Mouse (Mus musculus): ENCODE measurements around the gene Larp4b. TPM values are rescaled to one million over a fixed set of nuclear protein-coding genes. Genes with fewer than 3 reads are reported as not detected.

Gene Larp4b
- polyA plus RNA-seq, 1 experiment from 2014 or later = 33.0 TPM

GRCm38 (mm10) chr13:9194656-9195055, 101.0 kb downstream of the Larp4b start:
- Histone ChIP-seq H3K27me3 (replicated peaks) (0 out of 2 replicates have a peak, but pooled peaks cover 6% of the 10 kb centered on the region), H3K4me3 (no peak overlapping the region), H3K9ac (no peak overlapping the region), H3K36me3 (no peaks in the 10 kb centered on the region), H3K27ac (ENCODE audit: poor library complexity, severe bottlenecking) (no peak overlapping the region), H3K9me3 (replicated peaks) (0 out of 2 replicates have a peak, but pooled peaks cover 5% of the 10 kb centered on the region), H3K4me1 (replicated peaks) (peaks cover 17% of the 10 kb centered on the region), H3K4me2 (no peak overlapping the region)
- WGBS = 76% methylated on average over 4 of the region's 4 CpGs
- no peak for ATAC-seq (ENCODE audit: insufficient number of reproducible peaks, low FRiP score)

DNA sequence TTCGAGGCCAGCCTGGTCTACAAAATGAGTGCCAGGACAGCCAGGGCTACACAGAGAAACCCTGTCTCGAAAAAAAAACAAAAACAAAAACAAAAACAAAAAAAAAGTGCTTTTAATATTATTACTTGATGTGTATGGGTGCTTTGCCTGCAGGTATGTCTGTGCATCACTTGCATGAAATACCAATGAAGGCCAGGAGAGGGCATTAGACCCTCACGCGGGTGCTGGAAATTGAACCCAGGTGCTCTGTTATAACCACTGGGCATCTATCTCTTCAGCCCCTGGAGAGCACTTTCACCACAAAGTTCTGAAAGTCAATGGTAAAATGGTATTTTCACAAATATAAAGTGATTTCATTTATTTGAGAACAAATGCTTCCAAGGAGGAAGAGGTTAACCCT, 101.9 kb downstream of the Larp4b start:
- no peak overlapping the region for H3K4me2 ChIP-seq
- H3K27ac ChIP-seq (ENCODE audit: poor library complexity, severe bottlenecking) = no peak overlapping the region
- no peak overlapping the region for H3K4me3 ChIP-seq
- H3K27me3 ChIP-seq (replicated peaks) = 0 out of 2 replicates have a peak, but pooled peaks cover 3% of the 10 kb centered on the region
- no peak overlapping the region for H3K9ac ChIP-seq
- no peaks in the 10 kb centered on the region for H3K36me3 ChIP-seq
- peaks cover 17% of the 10 kb centered on the region for H3K4me1 ChIP-seq (replicated peaks)
- ATAC-seq (ENCODE audit: insufficient number of reproducible peaks, low FRiP score) = no peak
- 0 out of 2 replicates have a peak, but pooled peaks cover 5% of the 10 kb centered on the region for H3K9me3 ChIP-seq (replicated peaks)
- 53% methylated on average over 4 of the region's 4 CpGs for WGBS

DNA sequence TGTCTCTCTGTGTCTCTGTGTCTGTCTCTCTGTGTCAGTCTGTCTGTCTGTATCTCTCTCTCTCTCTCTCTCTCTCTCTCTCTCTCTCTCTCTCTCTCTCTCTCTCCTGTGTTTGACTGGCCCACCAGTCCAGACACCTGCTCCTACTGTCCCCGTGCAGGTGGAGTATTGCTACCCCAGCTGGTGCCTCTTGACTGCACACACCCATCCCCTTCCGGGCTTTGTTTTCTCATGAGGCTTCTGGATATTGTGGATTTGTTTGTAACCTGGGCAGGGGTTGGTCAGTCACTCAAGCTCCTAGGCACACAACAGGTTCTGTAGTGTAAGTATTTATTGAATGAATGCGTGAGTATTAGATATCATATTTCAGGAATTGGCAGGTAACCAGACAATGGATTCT, 104.4 kb downstream of the Larp4b start:
- no peaks in the 10 kb centered on the region for H3K36me3 ChIP-seq
- H3K27me3 ChIP-seq (replicated peaks) = 0 out of 2 replicates have a peak, but pooled peaks cover 3% of the 10 kb centered on the region
- no peak for ATAC-seq (ENCODE audit: insufficient number of reproducible peaks, low FRiP score)
- 0 out of 2 replicates have a peak, but pooled peaks cover 5% of the 10 kb centered on the region for H3K9me3 ChIP-seq (replicated peaks)
- WGBS = 68% methylated on average over 3 of the region's 3 CpGs
- no peak overlapping the region for H3K9ac ChIP-seq
- H3K4me1 ChIP-seq (replicated peaks) = 0 out of 2 replicates have a peak, but pooled peaks cover 4% of the 10 kb centered on the region
- no peak overlapping the region for H3K4me3 ChIP-seq
- no peak overlapping the region for H3K4me2 ChIP-seq
- no peak overlapping the region for H3K27ac ChIP-seq (ENCODE audit: poor library complexity, severe bottlenecking)

DNA sequence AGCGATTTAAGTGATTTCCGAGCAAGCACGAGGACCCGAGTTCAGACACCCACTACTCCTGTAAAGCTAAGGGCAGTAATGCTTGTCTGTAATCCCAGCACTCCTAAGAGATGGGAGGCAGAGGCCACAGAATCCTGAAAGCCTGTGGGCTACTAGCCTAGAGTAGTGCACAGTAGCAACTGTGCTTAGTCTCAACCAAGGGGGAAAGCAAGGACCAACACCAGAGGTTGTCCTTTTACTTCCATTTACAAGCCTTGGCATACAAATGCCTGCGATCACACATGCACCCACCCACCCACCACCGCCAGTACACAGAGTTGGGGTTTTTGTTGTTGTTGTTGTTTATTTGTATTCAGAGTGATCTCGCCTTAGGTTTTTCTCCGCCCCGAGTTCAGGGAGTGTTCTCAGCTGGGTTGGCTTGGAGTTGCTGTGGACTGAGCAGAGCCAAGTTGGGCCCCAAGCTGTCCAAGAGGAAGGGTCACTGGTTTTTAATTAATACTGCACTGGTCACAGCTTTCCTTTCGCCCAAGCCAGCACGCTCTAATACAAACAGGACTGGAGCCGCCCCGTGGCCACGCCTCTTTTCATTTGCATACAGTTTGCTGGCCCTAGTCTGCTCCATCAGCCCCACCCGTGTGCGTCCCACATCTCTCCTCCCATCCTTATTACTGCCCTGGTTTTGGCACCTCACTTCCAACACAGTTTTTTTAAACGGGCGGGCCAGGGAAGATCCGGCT, 105.2 kb downstream of the Larp4b start:
- WGBS = 34% methylated on average over 19 of the region's 19 CpGs
- H3K9ac ChIP-seq = peak overlapping the region; percentile 29; the same call in 1 of the 2 replicates

GRCm38 (mm10) chr13:9199465-9199844, 105.8 kb downstream of the Larp4b start:
- Histone ChIP-seq H3K4me3 (peak overlapping the region; percentile 18; the same call in 1 of the 2 replicates), H3K27me3 (replicated peaks) (0 out of 2 replicates have a peak, but pooled peaks cover 3% of the 10 kb centered on the region), H3K27ac (ENCODE audit: poor library complexity, severe bottlenecking) (no peak overlapping the region), H3K4me2 (peak overlapping the region; percentile 58), H3K9ac (0 out of 2 replicates have a peak overlapping the region, but pooled peaks have one; percentile 29), H3K9me3 (replicated peaks) (no peaks in the 10 kb centered on the region), H3K36me3 (no peaks in the 10 kb centered on the region), H3K4me1 (replicated peaks) (0 out of 2 replicates have a peak, but pooled peaks cover 4% of the 10 kb centered on the region)
- no peak for ATAC-seq (ENCODE audit: insufficient number of reproducible peaks, low FRiP score)
- 28% methylated on average over 2 of the region's 2 CpGs for WGBS

More for the DNA sequence above, 105.2 kb downstream of the Larp4b start:
- Histone ChIP-seq H3K4me3 (peak overlapping the region; percentile 18), H3K27me3 (replicated peaks) (0 out of 2 replicates have a peak, but pooled peaks cover 3% of the 10 kb centered on the region), H3K4me2 (peak overlapping the region; percentile 58), H3K9me3 (replicated peaks) (0 out of 2 replicates have a peak, but pooled peaks cover 5% of the 10 kb centered on the region), H3K36me3 (no peaks in the 10 kb centered on the region), H3K4me1 (replicated peaks) (0 out of 2 replicates have a peak, but pooled peaks cover 4% of the 10 kb centered on the region), H3K27ac (ENCODE audit: poor library complexity, severe bottlenecking) (no peak overlapping the region)
- peak; percentile 64; the same call in 1 of the 2 replicates for ATAC-seq (ENCODE audit: insufficient number of reproducible peaks, low FRiP score)

- Histone ChIP-seq H3K27me3 (replicated peaks) (no peaks in the 10 kb centered on the region), H3K4me1 (replicated peaks) (no peaks in the 10 kb centered on the region), H3K27ac (ENCODE audit: poor library complexity, severe bottlenecking) (no peak overlapping the region), H3K9me3 (replicated peaks) (no peaks in the 10 kb centered on the region), H3K4me2 (peak overlapping the region; percentile 54; the same call in 1 of the 2 replicates), H3K4me3 (no peak overlapping the region), H3K36me3 (no peaks in the 10 kb centered on the region), H3K9ac (no peak overlapping the region)
- 72% methylated on average over 9 of the region's 9 CpGs for WGBS
- ATAC-seq (ENCODE audit: insufficient number of reproducible peaks, low FRiP score) = no peak
Measured at GRCm38 (mm10) chr13:9222761-9223405, 129.2 kb downstream of the Larp4b start.

Other genes starting within 250 kb of the Larp4b start
- 24.2 and 26.3 TPM in 2 replicates for gene Wdr37, start 222.0 kb upstream of the Larp4b start, polyA plus RNA-seq (2016; fragmentation: Nextera tagmentation; extraction: Ambion mirVana)
- 58.4 and 63.5 TPM in 2 replicates for gene Idi1, start 208.4 kb upstream of the Larp4b start, polyA plus RNA-seq (2016; fragmentation: Nextera tagmentation; extraction: Ambion mirVana)
- gene Gm9745, start 145.7 kb upstream of the Larp4b start, polyA plus RNA-seq (2016; fragmentation: Nextera tagmentation; extraction: Ambion mirVana) = not detected in 2 replicates
- gene Idi2, start 141.0 kb upstream of the Larp4b start, polyA plus RNA-seq (2016; fragmentation: Nextera tagmentation; extraction: Ambion mirVana) = not detected in 2 replicates
- 52.5 and 53.3 TPM in 2 replicates for gene Gtpbp4, start 97.8 kb upstream of the Larp4b start, polyA plus RNA-seq (2016; fragmentation: Nextera tagmentation; extraction: Ambion mirVana)
- 7.9 and 8.4 TPM in 2 replicates for gene Dip2c, start 182.6 kb downstream of the Larp4b start, polyA plus RNA-seq (2016; fragmentation: Nextera tagmentation; extraction: Ambion mirVana)

All from heart, embryonic 12.5 days (tissue).